Mouse (Mus musculus): ENCODE measurements around the gene Gm20388. TPM values are rescaled to one million over a fixed set of nuclear protein-coding genes. Genes with fewer than 3 reads are reported as not detected.

The Gm20388 gene
- total and polyA plus RNA-seq, 3 experiments, result 0.02 to 0.05 TPM; not detected in 1

DNA sequence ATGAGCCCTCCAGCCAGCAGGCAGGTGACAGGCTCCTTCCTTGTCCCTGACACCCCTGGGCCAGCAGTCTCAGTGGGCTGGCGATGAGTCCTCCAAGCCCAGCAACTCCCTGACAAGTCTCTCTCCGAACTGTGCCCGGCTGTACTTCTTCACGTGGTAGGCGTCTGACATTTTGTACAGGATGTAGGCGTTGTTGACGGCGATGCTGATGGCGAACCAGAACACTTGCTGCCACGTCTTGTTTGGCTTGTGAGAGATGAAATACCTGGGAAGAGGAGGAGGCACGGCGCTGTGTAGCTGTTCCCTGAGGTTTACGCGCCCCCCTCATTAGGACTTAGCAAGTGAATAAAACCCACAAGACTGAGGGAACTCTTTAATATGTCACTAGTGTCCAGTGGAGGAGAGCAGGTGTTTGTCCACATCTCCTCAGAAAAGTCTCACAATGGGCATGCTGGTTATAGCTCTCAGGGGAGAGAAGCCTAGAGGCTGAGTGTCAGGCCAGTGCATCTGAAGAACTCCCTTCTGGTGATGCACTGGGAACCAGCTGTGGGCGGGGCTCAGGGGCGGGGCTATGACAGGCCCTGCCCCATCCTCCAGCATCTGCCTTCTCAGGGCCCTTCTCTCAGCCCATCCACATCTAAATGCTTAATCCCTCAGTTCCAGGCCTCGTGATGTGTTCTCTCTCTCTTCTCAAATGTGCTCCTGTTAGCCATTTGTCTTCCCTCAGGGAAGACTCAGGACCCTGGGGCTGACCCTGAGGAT lies 4460.0 kb downstream of the Gm20388 start:
- DNase-seq (ENCODE audit: low spot score) (no peak), ATAC-seq (ENCODE audit: extremely low read depth, insufficient number of reproducible peaks, low FRiP score, poor library complexity, severe bottlenecking) (no peak)
- H3K36me3 ChIP-seq (replicated peaks), result no peaks in the 10 kb centered on the region
- no peaks in the 10 kb centered on the region for H3K27me3 ChIP-seq (ENCODE audit: insufficient read depth, low read length)
- H3K4me3 ChIP-seq (ENCODE audit: low read depth, low read length), result no peak overlapping the region
- TF ChIP-seq GATA2 (IDR thresholded peaks at IDR 0.05; ENCODE audit: borderline replicate concordance, low read depth, low read length) (no peak), POLR2AphosphoS5 (IDR thresholded peaks at IDR 0.05; ENCODE audit: insufficient replicate concordance, low read depth, low read length) (no peak), CTCF (IDR thresholded peaks at IDR 0.05; ENCODE audit: low read depth, low read length) (no peak), GATA1 (IDR thresholded peaks at IDR 0.05; ENCODE audit: borderline replicate concordance, low read length) (no peak), TAL1 (conservative IDR thresholded peaks at IDR 0.05; ENCODE audit: low read depth, low read length) (no peak)
- H3K9me3 ChIP-seq (replicated peaks), result peaks cover 36% of the 10 kb centered on the region
- H3K4me1 ChIP-seq (ENCODE audit: insufficient read depth, low read depth, low read length), result no peaks in the 10 kb centered on the region

DNA sequence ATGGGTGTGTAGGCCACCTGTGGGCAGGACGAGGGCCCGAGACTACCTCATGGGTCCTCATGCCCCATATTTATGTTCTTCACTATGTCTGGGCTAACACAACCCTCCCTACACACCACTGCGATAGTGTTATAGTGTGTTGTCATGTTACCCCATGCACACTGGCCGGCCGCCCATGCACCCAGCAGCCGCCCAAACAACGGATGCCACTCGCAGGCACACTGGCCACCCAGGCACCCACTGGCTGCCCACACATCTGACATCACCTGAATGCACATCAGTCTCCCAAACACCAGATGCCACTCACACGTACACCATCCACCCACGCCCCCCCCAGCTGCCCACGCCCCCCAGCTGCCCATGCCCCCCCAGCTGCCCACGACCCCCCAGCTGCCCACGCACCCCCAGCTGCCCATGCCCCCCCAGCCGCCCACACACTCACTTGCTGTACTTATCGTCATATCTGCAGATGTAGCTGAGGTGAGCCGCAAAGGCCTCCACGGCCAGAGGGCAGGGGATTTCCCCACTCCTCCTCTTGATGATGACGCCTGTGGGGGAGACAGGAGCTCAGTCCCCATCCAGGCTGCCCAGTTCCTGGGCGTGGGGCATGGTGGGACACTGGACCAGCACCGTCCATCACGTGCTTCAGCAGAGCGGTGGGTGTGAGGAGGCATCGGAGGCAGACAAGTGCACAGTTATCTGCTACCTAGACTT lies 4460.9 kb downstream of the Gm20388 start:
- Histone ChIP-seq H3K27me3 (ENCODE audit: insufficient read depth, low read length) (no peaks in the 10 kb centered on the region), H3K4me1 (ENCODE audit: insufficient read depth, low read depth, low read length) (no peaks in the 10 kb centered on the region), H3K4me3 (ENCODE audit: low read depth, low read length) (no peak overlapping the region), H3K9me3 (replicated peaks) (peaks cover 44% of the 10 kb centered on the region), H3K36me3 (replicated peaks) (no peaks in the 10 kb centered on the region)
- ATAC-seq (ENCODE audit: extremely low read depth, insufficient number of reproducible peaks, low FRiP score, poor library complexity, severe bottlenecking) (no peak), DNase-seq (ENCODE audit: low spot score) (no peak)
- no peak for TF ChIP-seq POLR2AphosphoS5 (IDR thresholded peaks at IDR 0.05; ENCODE audit: insufficient replicate concordance, low read depth, low read length)
- TF ChIP-seq GATA1 (IDR thresholded peaks at IDR 0.05; ENCODE audit: borderline replicate concordance, low read length), result no peak
- TF ChIP-seq CTCF (IDR thresholded peaks at IDR 0.05; ENCODE audit: low read depth, low read length), result no peak
- TF ChIP-seq TAL1 (conservative IDR thresholded peaks at IDR 0.05; ENCODE audit: low read depth, low read length), result no peak
- TF ChIP-seq GATA2 (IDR thresholded peaks at IDR 0.05; ENCODE audit: borderline replicate concordance, low read depth, low read length), result no peak

DNA sequence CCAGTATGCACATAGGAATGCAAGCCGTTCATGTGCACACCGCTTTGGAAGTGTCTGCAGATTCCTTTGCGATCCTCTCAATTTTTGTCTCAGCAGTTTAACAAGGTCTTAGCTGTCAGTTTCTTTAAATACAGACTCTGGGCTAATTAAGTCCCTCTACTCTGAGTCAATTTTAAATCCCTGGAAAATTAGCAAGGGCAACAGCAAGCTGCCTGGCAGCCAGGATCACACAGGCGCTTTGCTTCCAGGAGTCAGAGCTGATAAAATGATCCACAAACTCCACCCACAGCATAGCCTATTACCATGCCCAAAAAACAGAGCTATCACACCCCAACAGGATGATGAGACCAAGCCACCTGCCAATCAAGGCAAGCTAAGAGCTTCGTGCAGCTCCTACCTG lies 4463.1 kb downstream of the Gm20388 start:
- no peaks in the 10 kb centered on the region for H3K27me3 ChIP-seq (ENCODE audit: insufficient read depth, low read length)
- no peak overlapping the region for H3K4me3 ChIP-seq (ENCODE audit: low read depth, low read length)
- no peak for DNase-seq (ENCODE audit: low spot score)
- no peaks in the 10 kb centered on the region for H3K36me3 ChIP-seq (replicated peaks)
- ATAC-seq (ENCODE audit: extremely low read depth, insufficient number of reproducible peaks, low FRiP score, poor library complexity, severe bottlenecking), result no peak
- peaks cover 54% of the 10 kb centered on the region for H3K9me3 ChIP-seq (replicated peaks)
- H3K4me1 ChIP-seq (ENCODE audit: insufficient read depth, low read depth, low read length), result no peaks in the 10 kb centered on the region
- TF ChIP-seq TAL1 (conservative IDR thresholded peaks at IDR 0.05; ENCODE audit: low read depth, low read length), result no peak
- no peak for TF ChIP-seq GATA2 (IDR thresholded peaks at IDR 0.05; ENCODE audit: borderline replicate concordance, low read depth, low read length)
- TF ChIP-seq GATA1 (IDR thresholded peaks at IDR 0.05; ENCODE audit: borderline replicate concordance, low read length), result no peak
- no peak for TF ChIP-seq POLR2AphosphoS5 (IDR thresholded peaks at IDR 0.05; ENCODE audit: insufficient replicate concordance, low read depth, low read length)
- no peak for TF ChIP-seq CTCF (IDR thresholded peaks at IDR 0.05; ENCODE audit: low read depth, low read length)

DNA sequence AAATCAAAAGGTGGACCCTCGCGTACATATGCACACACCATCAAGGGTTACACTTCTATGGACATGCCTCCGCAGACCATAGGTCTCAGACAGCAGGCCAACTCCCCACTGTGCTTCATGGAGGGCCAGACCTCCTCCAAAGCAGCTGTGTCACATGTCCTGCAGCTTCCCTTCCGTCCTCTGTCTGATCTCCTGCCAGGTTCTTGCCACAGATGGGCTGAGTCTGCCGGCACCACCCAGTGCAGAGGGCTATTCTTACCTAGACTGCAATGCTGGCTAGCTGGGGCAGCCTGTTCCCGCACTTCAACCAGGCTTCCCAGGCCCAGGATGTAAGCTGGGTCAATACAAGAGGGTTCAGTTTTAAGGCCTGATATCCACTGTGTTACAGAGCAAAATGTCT lies 4464.5 kb downstream of the Gm20388 start:
- no peak overlapping the region for H3K4me3 ChIP-seq (ENCODE audit: low read depth, low read length)
- no peak for ATAC-seq (ENCODE audit: extremely low read depth, insufficient number of reproducible peaks, low FRiP score, poor library complexity, severe bottlenecking)
- TF ChIP-seq GATA2 (IDR thresholded peaks at IDR 0.05; ENCODE audit: borderline replicate concordance, low read depth, low read length) (no peak), CTCF (IDR thresholded peaks at IDR 0.05; ENCODE audit: low read depth, low read length) (no peak), POLR2AphosphoS5 (IDR thresholded peaks at IDR 0.05; ENCODE audit: insufficient replicate concordance, low read depth, low read length) (no peak), GATA1 (IDR thresholded peaks at IDR 0.05; ENCODE audit: borderline replicate concordance, low read length) (no peak), TAL1 (conservative IDR thresholded peaks at IDR 0.05; ENCODE audit: low read depth, low read length) (no peak)
- H3K4me1 ChIP-seq (ENCODE audit: insufficient read depth, low read depth, low read length), result no peaks in the 10 kb centered on the region
- H3K27me3 ChIP-seq (ENCODE audit: insufficient read depth, low read length), result no peaks in the 10 kb centered on the region
- H3K9me3 ChIP-seq (replicated peaks), result peaks cover 51% of the 10 kb centered on the region
- no peak for DNase-seq (ENCODE audit: low spot score)
- H3K36me3 ChIP-seq (replicated peaks), result no peaks in the 10 kb centered on the region

DNA sequence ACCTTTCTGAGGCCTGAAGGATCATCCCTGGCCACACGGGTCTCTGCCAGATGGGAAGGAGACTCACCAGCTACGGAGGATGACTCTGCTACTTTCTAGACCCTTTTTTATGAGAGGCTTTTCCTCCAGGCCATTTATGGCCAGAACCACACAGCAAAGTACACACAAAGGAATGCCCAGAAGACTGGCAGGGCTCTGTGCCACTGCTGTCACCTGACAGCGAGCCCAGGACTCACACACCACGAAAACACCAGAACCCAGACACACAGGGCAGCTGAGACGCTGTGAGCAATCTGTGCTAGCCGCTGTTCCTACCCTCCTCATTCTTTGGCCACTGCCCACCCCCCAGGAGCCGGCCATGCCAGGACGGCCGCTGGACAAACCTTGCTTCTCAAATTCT lies 4465.1 kb downstream of the Gm20388 start:
- Histone ChIP-seq H3K36me3 (replicated peaks) (no peaks in the 10 kb centered on the region), H3K27me3 (ENCODE audit: insufficient read depth, low read length) (no peaks in the 10 kb centered on the region), H3K9me3 (replicated peaks) (peaks cover 47% of the 10 kb centered on the region), H3K4me1 (ENCODE audit: insufficient read depth, low read depth, low read length) (no peaks in the 10 kb centered on the region), H3K4me3 (ENCODE audit: low read depth, low read length) (no peak overlapping the region)
- TF ChIP-seq POLR2AphosphoS5 (IDR thresholded peaks at IDR 0.05; ENCODE audit: insufficient replicate concordance, low read depth, low read length) (no peak), GATA2 (IDR thresholded peaks at IDR 0.05; ENCODE audit: borderline replicate concordance, low read depth, low read length) (no peak), CTCF (IDR thresholded peaks at IDR 0.05; ENCODE audit: low read depth, low read length) (no peak)
- DNase-seq (ENCODE audit: low spot score), result no peak
- no peak; the same call in 1 of the 2 replicates for ATAC-seq (ENCODE audit: extremely low read depth, insufficient number of reproducible peaks, low FRiP score, poor library complexity, severe bottlenecking)

DNA sequence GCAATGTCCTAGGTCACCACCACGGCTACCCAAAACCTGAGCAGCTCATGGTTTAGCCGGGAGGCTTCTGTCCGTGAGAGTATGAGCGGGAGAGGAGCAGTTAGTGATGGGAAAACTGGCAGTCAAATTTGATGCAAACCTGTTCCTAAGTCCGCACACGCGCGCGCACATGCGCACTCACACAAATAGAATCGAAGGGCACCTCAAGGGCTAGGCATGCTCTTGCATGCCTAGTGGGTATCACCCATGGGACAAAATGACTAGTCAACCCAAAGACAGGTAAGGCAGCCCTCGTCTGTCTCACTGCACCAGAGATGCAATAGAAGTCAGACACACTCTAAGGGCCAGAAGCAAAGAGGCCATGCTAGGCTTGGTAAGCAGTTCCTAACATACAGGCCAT lies 4465.8 kb downstream of the Gm20388 start:
- Histone ChIP-seq H3K27me3 (ENCODE audit: insufficient read depth, low read length) (no peaks in the 10 kb centered on the region), H3K36me3 (replicated peaks) (no peaks in the 10 kb centered on the region), H3K9me3 (replicated peaks) (peaks cover 44% of the 10 kb centered on the region), H3K4me1 (ENCODE audit: insufficient read depth, low read depth, low read length) (no peaks in the 10 kb centered on the region), H3K4me3 (ENCODE audit: low read depth, low read length) (no peak overlapping the region)
- TF ChIP-seq POLR2AphosphoS5 (IDR thresholded peaks at IDR 0.05; ENCODE audit: insufficient replicate concordance, low read depth, low read length) (no peak), GATA1 (IDR thresholded peaks at IDR 0.05; ENCODE audit: borderline replicate concordance, low read length) (no peak), GATA2 (IDR thresholded peaks at IDR 0.05; ENCODE audit: borderline replicate concordance, low read depth, low read length) (no peak), CTCF (IDR thresholded peaks at IDR 0.05; ENCODE audit: low read depth, low read length) (no peak), TAL1 (conservative IDR thresholded peaks at IDR 0.05; ENCODE audit: low read depth, low read length) (no peak)
- ATAC-seq (ENCODE audit: extremely low read depth, insufficient number of reproducible peaks, low FRiP score, poor library complexity, severe bottlenecking), result no peak
- DNase-seq (ENCODE audit: low spot score), result no peak

All from G1E (cell line).